Mouse (Mus musculus) CH12F3 (cell line): Measurements from ENCODE around the gene Cinp.

Experiments
- in situ Hi-C: fragments of 300-500 bp; cut with MboI; formaldehyde crosslinking; loops from 2 replicates; pipeline ENCODE4 v1.14.3; 2020; ENCODE audit warnings: low sequenced_read_pairs

Gene Cinp

GRCm38 (mm10) chr12:110889036-110890020 lies at the start of gene Cinp, which contains the start of gene Tecpr2:
TSS of gene Cinp (minus strand) at chr12:110889145.
TSS of gene Tecpr2 (plus strand) at chr12:110889264.
- in situ Hi-C loops: no loop called here

- in situ Hi-C loops: no loop called here
Measured at GRCm38 (mm10) chr12:110937496-110937895, 48.6 kb upstream of the Cinp start.

DNA sequence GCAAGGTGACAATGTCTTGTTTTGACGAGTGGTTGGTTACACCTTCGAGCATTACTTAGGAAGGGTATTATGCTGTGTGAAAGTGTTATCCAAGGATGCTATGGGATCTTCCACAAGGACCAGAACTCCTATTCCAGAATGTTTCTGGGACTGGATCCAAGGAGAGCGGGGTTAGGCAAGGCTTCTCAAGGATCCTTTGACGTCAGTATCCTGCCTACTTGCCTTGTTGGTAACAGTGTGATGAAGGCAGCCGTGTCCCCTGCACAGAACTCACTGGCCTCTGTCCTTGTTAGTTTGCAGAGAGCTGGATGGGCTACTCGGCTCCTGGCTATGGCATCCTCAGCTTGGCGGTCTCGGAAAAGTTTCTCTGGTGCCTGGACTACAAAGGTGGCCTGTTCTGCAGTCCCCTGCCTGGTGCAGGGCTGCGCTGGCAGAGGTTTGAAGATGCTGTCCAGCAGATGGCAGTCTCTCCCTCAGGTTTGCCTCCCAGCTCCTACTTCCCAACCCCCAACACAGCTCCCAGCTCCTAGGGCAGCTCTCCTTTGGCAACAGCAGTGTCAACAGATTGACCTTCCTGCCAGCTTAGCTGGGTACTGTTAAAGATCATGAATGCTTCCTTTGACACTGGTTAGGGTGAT lies 47.2 kb upstream of the Cinp start:
- in situ Hi-C loops: no loop called here

- in situ Hi-C loops: no loop called here
Measured at GRCm38 (mm10) chr12:110932820-110933219, 43.9 kb upstream of the Cinp start.

GRCm38 (mm10) chr12:110921572-110921971 lies 32.6 kb upstream of the Cinp start:
- in situ Hi-C loops: no loop called here

DNA sequence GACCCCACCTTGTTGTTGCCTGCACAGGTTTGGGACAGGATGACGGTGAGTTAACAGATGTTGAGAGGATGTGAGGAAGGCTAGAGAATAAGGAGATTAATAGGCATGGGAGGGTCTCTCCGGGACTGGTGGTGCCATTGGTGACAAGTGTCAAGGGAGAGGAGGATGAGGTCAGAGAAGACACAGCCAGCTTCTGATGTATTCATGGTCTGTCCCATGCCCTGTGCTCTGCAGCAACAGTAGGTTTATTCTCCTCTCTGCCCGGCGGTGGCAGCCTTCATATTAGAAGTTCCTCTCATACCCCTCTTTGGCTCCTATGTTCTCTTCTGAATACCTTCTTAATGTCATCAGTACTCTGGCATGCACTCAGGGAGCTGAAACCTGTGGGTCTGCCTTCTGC lies 31.3 kb upstream of the Cinp start:
- in situ Hi-C loops: no loop called here

DNA sequence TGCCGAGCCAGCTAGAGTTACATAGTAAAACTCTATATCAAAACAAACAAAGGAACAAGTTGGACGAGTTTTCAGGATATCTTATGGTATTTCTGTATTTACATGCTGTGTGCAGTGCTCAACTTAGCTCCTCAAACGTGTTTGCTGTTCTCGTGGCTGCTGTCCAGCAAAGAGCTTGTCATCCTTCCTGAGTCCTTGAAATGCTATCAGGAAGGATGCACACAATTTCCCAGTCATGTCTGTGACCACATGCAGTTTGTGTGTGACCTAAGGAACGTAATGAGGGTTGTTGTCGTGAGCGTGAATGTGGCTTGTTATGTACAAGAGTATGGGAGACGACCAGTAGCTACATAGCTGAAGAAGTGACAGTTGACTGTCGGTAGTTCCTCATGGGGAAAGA lies 26.8 kb upstream of the Cinp start:
- in situ Hi-C loops: no loop called here

DNA sequence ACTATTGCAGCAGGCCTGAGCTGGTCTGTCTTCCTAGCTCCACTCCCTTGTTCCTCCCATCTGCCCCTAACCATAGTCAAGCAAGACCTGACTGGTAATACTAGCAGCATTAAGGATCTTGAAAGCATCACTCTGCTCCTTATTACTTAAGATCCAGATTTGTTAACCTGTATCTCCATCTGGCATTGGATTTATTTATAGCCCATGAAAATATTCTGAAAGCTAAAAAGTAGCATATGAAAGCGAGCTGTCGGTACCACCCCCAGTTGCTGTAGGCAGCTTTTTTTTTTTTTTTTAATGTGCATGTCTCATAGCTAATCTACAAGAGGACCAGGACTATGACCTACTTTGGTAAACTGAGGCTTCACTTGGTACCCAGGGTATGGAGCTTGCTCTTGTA lies 21.0 kb upstream of the Cinp start:
- in situ Hi-C loops: no loop called here

DNA sequence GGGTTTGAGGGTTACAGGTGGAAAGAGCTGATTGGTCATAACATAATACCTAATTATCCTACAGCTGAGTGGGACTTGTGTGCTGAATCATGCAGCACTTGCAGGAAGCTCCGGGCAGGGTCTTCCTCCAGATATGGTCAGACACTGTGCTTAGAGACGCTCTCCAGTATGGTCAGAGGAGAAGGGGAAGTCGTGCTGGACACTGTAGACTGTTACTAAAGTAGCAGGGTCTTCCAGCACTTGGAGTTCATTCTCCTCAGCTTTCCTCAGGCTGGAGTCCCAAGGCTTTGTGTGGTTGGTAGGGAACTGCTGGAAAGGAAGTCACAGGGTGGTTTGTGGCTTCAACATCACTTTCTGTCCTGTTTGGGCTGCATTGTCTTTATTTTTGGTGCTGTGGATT lies 18.9 kb upstream of the Cinp start:
- in situ Hi-C loops: no loop called here

DNA sequence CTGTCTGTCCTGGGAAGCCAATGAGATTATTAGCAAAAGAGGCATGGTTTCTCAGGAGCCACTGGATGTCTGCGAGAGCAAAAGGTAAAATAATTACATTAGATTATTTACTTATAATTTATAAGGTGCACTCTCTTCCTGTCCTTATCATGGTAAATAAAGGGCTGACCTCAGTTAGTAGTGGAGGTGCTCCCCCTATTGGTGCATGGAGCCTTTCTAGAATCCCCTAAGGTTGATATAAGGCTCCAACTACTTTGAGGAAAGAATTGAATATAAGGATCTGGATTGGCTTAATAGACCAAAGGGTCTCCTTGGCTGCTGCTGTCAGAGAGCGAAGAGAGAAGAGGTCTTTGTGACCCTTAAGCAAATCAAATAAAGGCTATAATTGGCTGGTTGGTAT lies 14.6 kb upstream of the Cinp start:
- in situ Hi-C loops: no loop called here

- in situ Hi-C loops: no loop called here
Measured at GRCm38 (mm10) chr12:110902106-110902505, 13.2 kb upstream of the Cinp start.

GRCm38 (mm10) chr12:110891887-110892286 lies 2.9 kb upstream of the Cinp start:
- in situ Hi-C loops: no loop called here

GRCm38 (mm10) chr12:110888606-110889005 lies 339 bp downstream of the Cinp start:
- in situ Hi-C loops: no loop called here

DNA sequence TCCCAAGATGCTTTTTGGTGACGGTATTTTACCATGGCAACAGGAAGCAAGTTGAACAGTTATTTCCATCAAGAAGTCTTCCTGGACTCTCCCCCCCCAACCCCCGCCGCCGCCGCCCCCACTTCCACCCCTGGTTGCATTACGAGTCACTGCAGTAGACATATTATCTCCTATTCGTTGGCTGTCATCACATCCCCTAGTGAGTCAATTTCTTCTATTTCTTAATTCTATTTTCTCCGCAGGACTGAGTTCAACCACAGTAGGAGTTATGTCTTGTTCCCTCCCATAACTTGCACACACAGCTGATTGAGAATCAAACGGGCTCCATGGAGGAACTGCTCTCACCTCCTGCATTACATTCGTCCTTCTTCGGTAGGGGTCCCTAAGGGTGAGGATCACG lies 839 bp downstream of the Cinp start:
- in situ Hi-C loops: no loop called here

GRCm38 (mm10) chr12:110885251-110885650 lies 3.7 kb downstream of the Cinp start:
- in situ Hi-C loops: no loop called here

DNA sequence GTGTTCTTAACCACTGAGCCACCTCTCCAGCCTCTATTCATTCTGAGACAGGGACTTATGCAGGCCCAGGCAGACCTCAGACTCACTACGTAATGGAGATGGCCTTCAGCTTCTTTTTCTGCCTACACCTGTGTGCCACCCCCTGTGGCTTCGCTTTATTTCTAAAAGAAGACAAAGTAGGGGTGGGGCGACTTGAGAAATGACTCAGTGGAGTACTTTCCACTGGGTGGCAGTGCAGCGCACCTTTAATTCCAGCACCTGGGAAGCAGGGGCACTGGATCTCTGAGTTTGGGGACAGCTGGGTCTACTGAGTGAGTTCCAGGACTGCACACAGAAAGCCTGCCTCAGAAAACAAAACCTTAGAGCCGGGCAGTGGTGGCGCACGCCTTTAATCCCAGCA lies 6.7 kb downstream of the Cinp start:
- in situ Hi-C loops: no loop called here

DNA sequence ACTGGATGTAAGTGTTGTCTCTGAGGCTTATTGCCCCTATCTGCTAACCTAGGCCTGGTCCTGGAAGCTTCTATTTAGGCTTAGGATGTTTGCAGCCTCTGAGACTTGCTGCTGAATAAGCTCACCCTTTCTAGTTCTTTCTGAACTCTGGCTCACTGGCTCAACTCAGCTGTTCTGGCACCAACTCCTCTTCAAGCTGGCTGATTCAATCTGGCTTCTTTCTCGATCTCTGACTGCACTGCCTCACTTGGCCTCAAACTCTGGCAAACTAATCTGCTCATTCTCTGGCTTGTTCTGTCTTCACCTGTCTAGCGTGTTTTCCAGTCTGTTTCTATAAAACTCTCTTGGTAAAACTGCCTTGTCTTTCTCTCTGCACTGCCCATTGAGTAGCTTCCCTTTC lies 13.6 kb downstream of the Cinp start:
- in situ Hi-C loops: no loop called here

DNA sequence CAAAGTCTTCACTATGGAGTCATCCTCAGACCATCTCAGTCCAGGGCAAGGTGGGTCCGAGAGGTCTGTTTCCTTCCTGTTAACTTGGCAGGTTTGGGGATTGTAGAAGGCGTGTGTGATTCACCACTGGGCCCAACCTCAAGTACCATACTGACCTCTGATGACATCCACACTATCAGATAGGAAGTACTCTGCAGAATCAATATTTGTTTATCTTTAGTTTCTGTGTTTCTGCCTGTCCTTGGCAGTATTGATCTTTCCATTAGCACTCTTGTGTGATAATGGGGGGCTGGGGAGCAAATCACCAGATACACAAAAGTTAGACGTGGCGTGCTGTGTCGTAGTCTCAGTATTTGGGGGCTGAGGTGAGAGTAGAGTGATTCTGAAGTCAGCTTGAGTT lies 17.7 kb downstream of the Cinp start:
- in situ Hi-C loops: no loop called here

GRCm38 (mm10) chr12:110870107-110870506 lies 18.8 kb downstream of the Cinp start:
- in situ Hi-C loops: no loop called here

- in situ Hi-C loops: no loop called here
Measured at GRCm38 (mm10) chr12:110865989-110866388, 23.0 kb downstream of the Cinp start.

DNA sequence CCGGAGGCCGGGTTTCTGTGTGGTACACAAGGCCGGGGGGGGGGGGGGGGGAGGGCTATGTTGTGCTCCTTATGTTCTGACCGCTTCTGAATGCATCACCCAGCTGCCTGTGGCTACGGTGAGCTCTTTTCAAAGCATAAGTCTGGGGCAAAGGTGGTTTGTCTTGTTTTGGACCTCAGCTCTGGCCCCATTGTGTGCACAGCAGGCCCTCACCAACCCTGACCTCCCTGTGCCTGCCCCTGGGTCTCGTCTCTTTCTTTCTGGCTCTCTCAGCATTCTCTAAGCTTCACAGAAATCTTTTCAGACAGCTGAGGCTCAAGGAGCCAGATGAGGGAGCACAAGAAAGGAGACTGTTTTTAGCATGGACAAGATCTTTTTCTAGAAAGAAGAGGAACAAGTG lies 23.4 kb downstream of the Cinp start:
- in situ Hi-C loops: no loop called here

DNA sequence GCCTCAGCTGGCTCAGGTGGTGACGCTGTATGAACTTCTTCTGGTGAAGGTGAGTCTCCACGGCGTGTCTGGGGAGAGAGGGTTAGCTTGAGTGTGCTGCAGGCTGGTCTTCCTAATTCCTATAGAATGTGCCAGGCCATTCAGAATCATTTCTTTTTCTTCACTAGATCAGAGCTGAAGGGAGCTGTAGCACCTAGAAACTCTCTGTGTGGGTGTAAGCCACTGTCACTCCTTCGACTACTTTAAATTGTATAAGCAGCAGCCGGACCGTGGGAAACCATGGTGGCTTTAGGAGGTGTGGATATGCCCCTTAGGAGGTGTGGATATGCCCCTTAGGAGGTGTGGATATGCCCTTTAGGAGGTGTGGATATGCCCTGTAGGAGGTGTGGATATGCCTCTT lies 24.9 kb downstream of the Cinp start:
- in situ Hi-C loops: no loop called here
